Mouse (Mus musculus) common myeloid progenitor, adult 5-6 weeks (primary cell): ENCODE measurements around the gene Nox3. TPM values are rescaled to one million over a fixed set of nuclear protein-coding genes. Genes with fewer than 3 reads are reported as not detected.

Experiments used
- ATAC-seq: replicated peaks from 2 replicates; pipeline ENCODE4 v1.8.0; 2016; ENCODE audit warnings: low read depth, mild to moderate bottlenecking, moderate TSS enrichment, inconsistent platforms; ENCODE audit not compliant: poor library complexity, severe bottlenecking
- total RNA-seq: library from RNA; stranded (forward); fragments of 200-1000, 187-1606 nt; gene quantifications from 2 replicates; pipeline ENCODE4 v1.2.3, GENCODE M21; 2017

The Nox3 gene
- not detected in 2 replicates for total RNA-seq

DNA sequence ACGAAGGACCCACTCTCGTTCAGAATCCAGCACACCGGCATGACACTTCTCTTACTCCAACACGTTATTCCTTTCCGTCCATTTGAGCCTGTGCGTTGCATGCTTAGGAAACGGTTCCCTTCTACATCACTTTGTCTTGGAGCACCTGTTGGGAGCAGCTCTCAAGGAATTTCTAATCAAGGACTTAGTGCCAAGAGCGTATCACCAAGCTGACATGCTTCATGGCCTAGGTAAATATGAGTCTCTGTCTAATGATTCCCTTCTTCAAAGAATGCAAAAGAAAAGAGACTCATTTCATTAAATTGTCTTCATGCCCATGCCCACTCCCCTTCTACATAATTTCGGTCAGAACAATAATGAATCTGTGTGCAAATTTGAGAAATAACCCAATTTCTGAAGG, at the start of gene Nox3:
TSS of gene Nox3 (minus strand) at position 101 of the 400 bp plus-strand sequence.
- no peak for ATAC-seq

DNA sequence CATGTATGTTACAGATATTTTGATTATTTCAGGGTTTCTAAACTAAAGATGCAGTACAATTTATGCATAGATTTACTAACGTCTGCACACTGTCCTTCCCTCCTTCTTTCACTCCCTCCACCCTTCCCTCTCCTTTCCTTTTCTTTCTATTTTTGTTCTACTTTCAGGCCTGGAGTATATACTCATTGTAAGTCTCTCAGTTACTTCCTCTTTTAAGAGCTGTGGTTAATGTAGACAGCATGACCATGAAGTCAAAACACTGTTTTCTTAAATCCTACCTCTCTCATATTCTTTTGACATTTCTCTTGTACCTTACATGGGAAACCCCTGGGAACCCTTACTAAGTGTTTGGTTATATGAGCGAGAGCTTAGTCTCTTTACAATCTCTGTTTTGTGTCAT, 48.3 kb upstream of the Nox3 start:
- peak; percentile 71; the same call in 1 of the 2 replicates for ATAC-seq

DNA sequence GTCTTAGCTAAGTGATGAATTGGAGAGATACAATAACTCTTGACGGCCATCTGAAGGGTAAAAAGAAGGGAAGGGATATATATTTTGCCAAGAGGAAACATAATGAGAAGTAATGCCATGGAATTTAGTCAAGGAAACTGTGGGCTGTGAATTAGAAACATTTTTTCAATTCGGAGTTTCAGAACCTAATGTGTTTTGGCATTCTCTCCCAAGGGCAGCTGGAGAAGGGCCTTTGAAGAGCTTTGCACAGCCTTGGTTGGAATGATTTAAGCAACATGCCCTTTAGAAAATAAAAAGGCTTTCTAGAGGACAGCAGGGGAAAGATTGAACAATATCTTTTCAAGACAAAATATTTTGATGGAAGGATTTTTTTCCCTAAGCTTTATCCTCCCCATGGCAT, 40.9 kb upstream of the Nox3 start:
- no peak for ATAC-seq

DNA sequence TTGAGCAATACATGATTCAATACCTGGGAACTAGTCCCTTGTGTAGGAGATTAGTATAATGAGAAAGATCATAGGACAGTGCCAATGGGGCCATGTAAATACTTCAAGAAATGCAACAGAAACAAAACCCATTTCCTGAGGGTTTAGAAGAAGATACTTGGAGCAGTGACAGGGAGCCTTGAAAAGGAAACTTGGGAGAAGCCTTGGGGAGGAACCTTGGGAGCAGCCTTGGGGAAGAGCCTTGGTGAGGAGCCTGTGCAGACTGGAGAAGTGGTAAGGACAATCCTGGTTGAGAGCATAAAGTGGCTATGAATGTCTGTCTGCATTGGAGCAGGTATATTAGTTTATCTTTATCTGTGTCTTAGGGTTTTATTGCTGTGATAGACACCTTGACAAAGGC, 38.2 kb upstream of the Nox3 start:
- no peak for ATAC-seq

- no peak for ATAC-seq
These were observed 9.4 kb upstream of the Nox3 start for GRCm38 (mm10) chr17:3705350-3705930.

DNA sequence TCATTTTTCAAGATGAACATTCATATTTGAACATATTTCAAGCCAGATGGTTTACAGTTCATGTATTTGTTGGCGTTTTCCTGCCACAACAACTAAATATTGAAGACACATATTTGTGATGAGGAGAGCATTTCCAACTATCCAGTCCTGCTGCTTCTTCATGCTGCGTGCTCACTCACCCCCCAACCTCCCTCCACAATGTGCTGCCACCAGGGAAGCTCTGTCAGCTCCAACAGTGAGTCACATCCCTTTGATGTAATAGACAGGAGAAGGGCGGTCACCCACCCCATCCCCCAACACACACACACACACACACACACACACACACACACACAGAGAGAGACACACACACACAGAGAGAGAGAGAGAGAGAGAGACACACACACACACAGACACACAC, 6.3 kb upstream of the Nox3 start:
- ATAC-seq = no peak

DNA sequence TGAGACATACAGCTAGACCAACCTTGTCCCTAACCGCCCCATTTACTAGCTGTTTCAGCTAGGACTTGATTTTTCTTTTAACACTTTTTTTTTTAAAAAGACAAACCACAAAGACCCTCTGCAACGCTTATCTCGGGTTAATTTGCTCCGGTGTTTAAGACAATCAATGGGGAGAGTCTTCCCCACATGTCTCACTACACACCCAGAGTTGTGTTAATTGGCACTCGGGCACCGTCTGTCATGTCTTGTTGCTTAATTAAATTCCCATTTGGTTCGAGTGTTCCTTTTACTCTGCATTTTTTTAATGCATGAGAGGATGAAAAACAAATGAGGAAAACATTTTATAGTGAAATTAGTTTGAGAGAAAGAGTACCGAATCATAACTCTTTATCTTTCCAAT, 3.2 kb downstream of the Nox3 start:
- ATAC-seq = no peak

DNA sequence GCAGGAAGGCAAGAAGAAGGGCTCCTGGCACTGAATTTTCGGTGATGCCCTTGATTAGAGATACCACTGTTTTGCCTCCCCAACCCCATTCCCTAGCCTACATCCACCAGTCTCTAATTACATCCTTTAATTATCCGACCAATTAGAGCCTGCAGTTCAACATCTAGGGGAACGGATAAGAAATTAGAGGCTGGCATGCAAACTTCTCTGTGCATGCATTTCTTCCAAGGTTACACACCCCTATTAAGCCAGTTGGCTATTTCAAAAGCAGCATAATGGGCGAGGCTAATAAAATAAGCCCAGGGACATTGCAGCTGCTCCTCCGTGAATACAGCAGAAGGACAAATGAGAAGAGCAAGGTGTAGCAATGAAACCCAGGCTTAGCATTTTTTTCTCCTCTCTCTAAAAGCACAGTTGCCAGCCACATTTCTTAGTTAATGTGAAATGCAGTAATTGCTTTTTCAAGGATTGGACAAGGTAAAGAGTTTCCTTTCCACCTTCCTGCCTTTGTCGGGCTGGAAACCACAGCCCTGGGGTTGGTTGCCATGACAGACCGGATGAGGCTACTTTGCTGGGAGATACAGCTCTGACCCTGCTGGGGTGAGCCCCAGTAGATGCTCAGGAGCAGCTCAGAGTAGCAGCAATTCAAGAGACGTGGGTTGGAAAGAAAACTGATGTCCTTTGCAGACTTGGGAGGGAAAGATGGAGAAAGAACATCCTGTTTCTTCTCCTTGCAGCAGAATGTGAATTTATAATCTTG, 5.4 kb downstream of the Nox3 start:
- ATAC-seq = peak; percentile 77

DNA sequence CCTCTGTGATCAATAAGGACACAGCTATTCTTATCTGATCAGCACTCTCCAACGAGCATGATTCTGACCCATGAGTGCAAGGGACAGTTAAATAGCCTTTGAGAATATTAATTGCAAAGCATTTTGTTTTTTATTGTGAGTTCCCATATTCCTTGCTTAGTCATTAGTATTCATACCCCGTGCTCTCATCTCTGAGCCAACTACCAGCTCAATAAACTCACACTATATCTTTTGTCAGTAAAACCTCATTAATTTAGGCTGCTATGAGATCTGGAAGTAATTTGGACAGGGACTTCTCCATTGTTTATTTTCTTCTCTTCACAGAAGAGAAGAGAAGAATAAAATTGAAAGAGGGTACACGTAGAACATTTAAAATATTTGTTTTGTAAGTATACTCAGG, 12.4 kb downstream of the Nox3 start:
- no peak for ATAC-seq

DNA sequence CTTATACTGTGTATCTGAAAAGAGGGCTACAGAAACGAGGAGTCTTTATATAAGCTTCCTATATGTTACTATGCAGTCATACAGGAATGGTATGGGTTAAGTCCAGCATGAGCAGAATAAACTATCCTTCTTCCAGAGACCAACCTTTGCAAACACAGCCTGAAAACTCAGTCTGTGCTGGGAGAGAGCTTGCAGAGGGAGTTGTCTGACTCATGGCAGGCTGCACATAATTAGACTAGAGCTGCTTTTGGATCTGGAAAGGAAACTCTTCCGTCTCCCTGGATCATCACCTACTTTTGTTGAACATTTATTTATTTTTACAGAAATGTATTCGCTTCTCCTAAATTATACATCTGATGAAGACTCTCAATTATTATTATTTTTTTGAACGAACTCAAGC, 26.8 kb downstream of the Nox3 start:
- ATAC-seq = no peak

DNA sequence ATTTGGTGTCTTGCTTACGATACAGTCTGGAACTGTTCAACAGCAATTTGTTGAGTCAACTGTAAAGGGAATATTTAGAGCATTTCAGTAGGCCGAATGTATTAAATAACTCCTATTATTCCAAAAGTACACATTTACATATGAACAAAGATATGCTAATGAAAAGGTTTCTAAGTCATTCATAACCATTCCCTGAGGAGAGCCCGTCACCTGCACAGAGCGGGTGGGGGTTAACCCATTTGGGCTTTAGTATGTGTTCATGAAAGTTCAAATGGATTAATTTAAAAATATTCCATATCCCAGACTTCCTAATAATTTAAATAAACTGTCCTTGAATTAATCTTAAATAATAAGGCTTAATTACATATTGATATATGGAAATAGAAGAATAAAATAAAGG, 28.8 kb downstream of the Nox3 start:
- no peak for ATAC-seq

DNA sequence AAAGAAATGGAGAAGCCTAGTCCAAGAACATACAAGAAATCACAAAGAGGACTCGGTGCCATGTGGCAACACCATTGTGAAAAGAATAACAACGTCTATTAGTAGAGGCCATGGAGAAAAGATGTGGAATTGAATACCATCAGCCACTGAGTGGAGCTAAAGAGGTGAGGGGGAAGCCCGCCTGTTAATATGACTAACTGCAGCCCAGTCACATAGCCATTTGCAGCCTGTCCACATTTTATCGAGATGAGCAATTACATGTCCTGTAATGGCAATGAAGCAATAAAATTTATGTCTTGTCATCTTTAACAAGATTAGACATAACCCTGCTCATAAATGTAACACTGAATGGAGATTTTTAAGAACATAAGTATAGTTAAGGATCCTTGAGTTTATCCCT, 30.7 kb downstream of the Nox3 start:
- ATAC-seq = no peak

DNA sequence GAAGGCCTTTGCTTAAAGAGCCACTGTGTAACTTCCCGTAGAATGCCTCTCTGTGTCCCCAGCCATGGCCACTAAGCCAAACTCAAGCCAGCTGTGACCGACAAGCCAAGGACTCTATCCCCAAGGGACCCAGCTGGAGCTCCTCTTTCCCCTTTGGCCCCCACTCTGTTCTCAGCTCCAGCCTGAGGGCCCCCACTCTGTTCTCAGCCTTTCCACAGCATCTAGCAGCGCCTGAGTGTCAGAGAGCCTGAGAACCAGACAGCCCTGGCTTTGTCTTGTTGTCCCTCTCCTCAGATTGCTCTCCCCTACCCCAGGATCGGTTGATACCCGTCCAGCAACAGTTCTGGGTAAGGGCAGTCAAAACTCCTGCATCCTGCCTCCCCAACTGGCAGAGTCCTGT, 36.6 kb downstream of the Nox3 start:
- no peak for ATAC-seq

DNA sequence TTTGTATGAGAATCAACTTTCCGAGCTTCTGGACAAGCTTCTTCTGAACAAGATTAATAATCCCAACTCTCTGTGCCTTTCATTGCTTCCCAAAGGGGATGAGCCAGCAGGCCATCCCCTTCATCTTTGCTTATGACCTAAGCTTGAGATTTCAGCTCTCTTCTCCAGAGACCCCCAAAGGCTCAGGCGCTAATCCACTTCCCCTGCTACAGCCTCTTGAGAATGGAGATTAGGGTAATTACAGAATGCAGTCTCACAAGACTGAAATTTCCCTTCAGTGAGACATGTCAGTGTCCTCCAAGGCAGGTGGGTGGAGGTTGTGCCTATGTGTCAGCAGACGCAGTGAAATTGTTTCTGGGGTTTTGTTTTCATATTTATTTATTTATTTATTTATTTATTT, 45.7 kb downstream of the Nox3 start:
- ATAC-seq = no peak

GRCm38 (mm10) chr17:3643582-3643981, 52.5 kb downstream of the Nox3 start:
- no peak for ATAC-seq

GRCm38 (mm10) chr17:3641456-3641855, 54.6 kb downstream of the Nox3 start:
- ATAC-seq = no peak

- no peak for ATAC-seq
These were observed 57.3 kb downstream of the Nox3 start for GRCm38 (mm10) chr17:3638757-3639156.

DNA sequence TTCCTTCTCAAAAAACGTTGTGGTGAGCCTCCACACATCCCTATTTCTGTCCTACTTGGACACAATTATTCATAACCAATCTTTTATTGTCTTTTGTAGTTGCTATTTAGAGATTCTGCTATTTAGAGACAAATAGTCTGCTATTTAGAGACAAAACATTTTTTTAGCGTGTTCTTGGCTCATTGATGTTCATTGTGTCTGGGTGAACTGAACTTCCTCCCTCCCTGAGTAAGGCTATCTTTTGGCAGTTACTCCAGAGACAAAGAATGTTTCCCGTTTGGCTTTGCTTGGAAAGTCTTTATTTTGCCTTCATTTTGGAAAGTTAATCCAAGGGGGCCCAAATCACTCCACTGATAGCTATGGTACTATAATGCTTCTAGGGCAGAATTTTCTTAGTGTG, 63.6 kb downstream of the Nox3 start:
- no peak for ATAC-seq

- ATAC-seq = no peak
These were observed 79.5 kb downstream of the Nox3 start for GRCm38 (mm10) chr17:3616329-3617216.

GRCm38 (mm10) chr17:3615553-3615952, 80.5 kb downstream of the Nox3 start:
- no peak for ATAC-seq

DNA sequence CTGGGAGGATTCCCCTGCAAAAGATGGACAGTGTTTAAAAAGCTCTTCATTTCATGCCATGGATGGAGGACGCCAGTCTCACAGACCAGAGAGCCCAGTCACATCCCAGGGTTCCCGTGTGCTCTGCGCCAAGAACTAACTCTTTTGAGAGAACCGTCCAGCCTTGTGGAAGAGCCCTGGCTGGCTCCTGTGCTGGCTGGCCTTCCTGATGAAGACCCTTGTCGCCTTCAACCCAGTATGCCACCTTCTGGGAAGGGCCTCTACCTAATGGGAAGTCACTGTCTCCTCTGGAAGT, 84.3 kb downstream of the Nox3 start:
- no peak for ATAC-seq
